Mouse (Mus musculus): ENCODE results near the gene Src.

GRCm38 (mm10) chr2:157493240-157493639, 75.0 kb downstream of the Src start:
- no peak for TF ChIP-seq CTCF (IDR thresholded peaks at IDR 0.05; ENCODE audit: low read depth, low read length)
- TF ChIP-seq POLR2A (IDR thresholded peaks at IDR 0.05; ENCODE audit: extremely low read depth, insufficient read depth, low read length): no peak
